Mouse (Mus musculus): Measurements from ENCODE around the gene 1700012A03Rik.

Gene 1700012A03Rik

GRCm38 (mm10) chr6:32049951-32050345 is at the start of gene 1700012A03Rik:
1700012A03Rik (plus strand) TSS chr6:32050246.
- no peak for DNase-seq (ENCODE audit: extremely low spot score, low spot score)

GRCm38 (mm10) chr6:32004228-32004627 is 45.8 kb upstream of the 1700012A03Rik start:
- no peak for DNase-seq (ENCODE audit: extremely low spot score, low spot score)

GRCm38 (mm10) chr6:32005914-32006313 is 44.1 kb upstream of the 1700012A03Rik start:
- no peak for DNase-seq (ENCODE audit: extremely low spot score, low spot score)

GRCm38 (mm10) chr6:32006382-32006781 is 43.7 kb upstream of the 1700012A03Rik start:
- DNase-seq (ENCODE audit: extremely low spot score, low spot score) = no peak

- no peak for DNase-seq (ENCODE audit: extremely low spot score, low spot score)
Measured at GRCm38 (mm10) chr6:32007336-32007735, 42.7 kb upstream of the 1700012A03Rik start.

- no peak for DNase-seq (ENCODE audit: extremely low spot score, low spot score)
Measured at GRCm38 (mm10) chr6:32016841-32017240, 33.2 kb upstream of the 1700012A03Rik start.

GRCm38 (mm10) chr6:32017406-32018104 is 32.5 kb upstream of the 1700012A03Rik start:
- no peak for DNase-seq (ENCODE audit: extremely low spot score, low spot score)

- no peak for DNase-seq (ENCODE audit: extremely low spot score, low spot score)
Measured at GRCm38 (mm10) chr6:32018105-32018446, 32.0 kb upstream of the 1700012A03Rik start.

GRCm38 (mm10) chr6:32021853-32022536 is 28.1 kb upstream of the 1700012A03Rik start:
- no peak for DNase-seq (ENCODE audit: extremely low spot score, low spot score)

- DNase-seq (ENCODE audit: extremely low spot score, low spot score) = no peak
Measured at GRCm38 (mm10) chr6:32022537-32022869, 27.5 kb upstream of the 1700012A03Rik start.

GRCm38 (mm10) chr6:32028228-32029009 is 21.6 kb upstream of the 1700012A03Rik start:
- DNase-seq (ENCODE audit: extremely low spot score, low spot score) = no peak

- no peak for DNase-seq (ENCODE audit: extremely low spot score, low spot score)
Measured at GRCm38 (mm10) chr6:32034226-32034625, 15.8 kb upstream of the 1700012A03Rik start.

GRCm38 (mm10) chr6:32045344-32045743 is 4.7 kb upstream of the 1700012A03Rik start:
- no peak for DNase-seq (ENCODE audit: extremely low spot score, low spot score)

GRCm38 (mm10) chr6:32049256-32049950 is 643 bp upstream of the 1700012A03Rik start:
- DNase-seq (ENCODE audit: extremely low spot score, low spot score) = no peak

GRCm38 (mm10) chr6:32052135-32052915 is 2.3 kb downstream of the 1700012A03Rik start:
- no peak for DNase-seq (ENCODE audit: extremely low spot score, low spot score)

GRCm38 (mm10) chr6:32056525-32056924 is 6.5 kb downstream of the 1700012A03Rik start:
- no peak for DNase-seq (ENCODE audit: extremely low spot score, low spot score)

GRCm38 (mm10) chr6:32058571-32058970 is 8.5 kb downstream of the 1700012A03Rik start:
- no peak for DNase-seq (ENCODE audit: extremely low spot score, low spot score)

- DNase-seq (ENCODE audit: extremely low spot score, low spot score) = no peak
Measured at GRCm38 (mm10) chr6:32060641-32061040, 10.6 kb downstream of the 1700012A03Rik start.

- DNase-seq (ENCODE audit: extremely low spot score, low spot score) = no peak
Measured at GRCm38 (mm10) chr6:32061266-32061665, 11.2 kb downstream of the 1700012A03Rik start.

- no peak for DNase-seq (ENCODE audit: extremely low spot score, low spot score)
Measured at GRCm38 (mm10) chr6:32065789-32066510, 15.9 kb downstream of the 1700012A03Rik start.
